Mouse (Mus musculus) B cell, adult 67 days (primary cell): ENCODE measurements around the gene Hdgfl2. TPM values are rescaled to one million over a fixed set of nuclear protein-coding genes. Genes with fewer than 3 reads are reported as not detected.

Source experiments
- total RNA-seq, 2 experiments: library from RNA; stranded (reverse); gene quantifications; 4 replicates each; pipeline ENCODE4 v1.2.4; 2023

Hdgfl2 gene
- 100 to 1,000 TPM; 121 to 127 TPM for total RNA-seq

GRCm38 (mm10) chr17:56078880-56079795 lies at the start of gene Hdgfl2:
Gene Hdgfl2, plus strand, starts transcription at chr17:56079634.

GRCm38 (mm10) chr17:56036176-56036900 lies 43.1 kb upstream of the Hdgfl2 start, which contains the start of gene Sh3gl1:
Gene Sh3gl1, minus strand, starts transcription at chr17:56036635.

DNA sequence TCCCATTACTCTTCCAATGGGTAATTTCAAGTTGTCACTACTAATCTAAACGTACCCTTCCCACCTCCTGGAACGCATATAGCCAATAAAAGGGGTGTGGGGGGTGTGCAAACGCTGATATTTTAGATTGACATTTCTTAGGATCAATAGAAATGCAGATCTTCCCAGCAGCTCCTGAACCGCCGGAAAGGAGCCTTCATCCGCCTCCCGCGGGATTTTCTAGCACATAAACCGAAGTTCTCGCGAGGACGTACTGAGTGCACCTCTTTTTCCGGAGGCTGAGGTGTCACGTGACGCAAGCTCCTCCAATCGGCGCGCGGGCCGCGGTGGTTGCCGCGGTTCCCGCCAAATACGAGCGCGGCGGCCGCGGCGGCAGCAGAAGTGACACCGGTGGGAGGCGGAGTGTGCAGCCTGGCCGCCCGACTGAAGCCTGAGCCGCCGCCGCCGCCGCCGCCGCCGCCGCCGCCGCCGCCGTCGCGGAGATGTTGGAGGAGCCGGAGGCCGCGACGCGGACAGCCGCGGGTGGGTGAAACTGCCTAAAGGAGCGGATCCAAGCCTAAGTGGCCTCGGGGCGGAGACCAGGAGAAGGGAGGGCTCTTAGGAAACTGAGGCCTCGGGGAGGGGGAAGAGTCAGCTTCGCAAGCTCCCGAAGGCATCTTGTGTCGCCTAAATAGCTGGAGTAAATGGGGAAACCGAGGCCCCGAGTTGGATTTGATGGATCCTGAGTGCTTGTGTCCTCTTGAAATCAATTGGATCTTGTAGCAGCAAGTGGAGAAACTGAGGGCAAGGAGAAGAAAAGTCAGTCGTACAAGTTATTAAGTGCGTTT lies 39.2 kb upstream of the Hdgfl2 start, which contains the start of gene Chaf1a:
TSS of gene Chaf1a (plus strand) at position 410 of the 827 bp plus-strand sequence.

GRCm38 (mm10) chr17:56074827-56075208 lies 4.6 kb upstream of the Hdgfl2 start, which contains the start of gene Ubxn6:
Gene Ubxn6, minus strand, starts transcription at chr17:56075028.

GRCm38 (mm10) chr17:56109219-56110051 lies 30.0 kb downstream of the Hdgfl2 start, which contains the start of gene Plin4:
Gene Plin4, minus strand, starts transcription at chr17:56109803.

GRCm38 (mm10) chr17:56117251-56117710 lies 37.8 kb downstream of the Hdgfl2 start, which contains the start of gene Plin5:
Gene Plin5, minus strand, starts transcription at chr17:56117596.

DNA sequence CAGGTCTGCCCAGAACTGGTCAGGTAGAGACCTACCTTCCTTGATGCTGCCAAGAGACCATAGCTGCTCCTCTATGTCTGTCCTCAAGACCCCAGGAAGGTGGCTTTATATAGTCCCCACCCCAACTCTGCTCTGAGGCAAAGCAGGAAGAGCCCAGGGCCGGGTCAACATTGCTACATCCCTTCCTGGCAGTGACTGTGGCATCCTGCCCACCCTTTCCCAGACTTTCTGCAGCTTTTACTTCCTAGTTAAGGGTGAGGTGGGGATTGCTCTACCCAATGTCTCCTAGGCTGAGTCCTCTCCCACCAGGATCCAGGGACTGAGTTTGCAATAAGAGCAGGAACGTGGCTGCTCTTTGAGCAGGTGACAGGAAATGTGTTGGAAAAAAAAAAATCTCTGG lies 42.4 kb downstream of the Hdgfl2 start, which contains the start of gene Lrg1:
TSS of gene Lrg1 (minus strand) at position 176 of the 400 bp plus-strand sequence.

GRCm38 (mm10) chr17:56139858-56140595 lies 60.6 kb downstream of the Hdgfl2 start, which contains the start of gene Sema6b:
Gene Sema6b, minus strand, starts transcription at chr17:56140343.

Other genes starting within 250 kb of the Hdgfl2 start
- 10 to 100 TPM; 10.6 to 15.7 TPM for gene Zfp119a, start 200.7 kb upstream of the Hdgfl2 start, total RNA-seq
- gene Zfp959, start 187.5 kb upstream of the Hdgfl2 start, total RNA-seq: 10 to 100 TPM; 22.5 to 26.0 TPM
- gene Zfp119b, start 130.1 kb upstream of the Hdgfl2 start, total RNA-seq: 1 to 10 TPM; 5.8 to 7.4 TPM
- 10 to 100 TPM; 14.8 to 16.0 TPM for gene Ebi3, start 127.0 kb upstream of the Hdgfl2 start, total RNA-seq
- 10 to 100 TPM; 50.3 to 58.0 TPM for gene Yju2, start 120.5 kb upstream of the Hdgfl2 start, total RNA-seq
- 1 to 10 TPM; 1.6 to 5.1 TPM for gene Shd, start 109.2 kb upstream of the Hdgfl2 start, total RNA-seq
- not detected for gene Fsd1, start 93.1 kb upstream of the Hdgfl2 start, total RNA-seq
- gene Stap2, start 74.0 kb upstream of the Hdgfl2 start, total RNA-seq: under 1 TPM; 0.44 to 0.50 TPM
- gene Mpnd, start 73.9 kb upstream of the Hdgfl2 start, total RNA-seq: 10 to 100 TPM; 62.8 to 82.7 TPM
- 100 to 1,000 TPM in 1 of 2 experiments, 10 to 100 TPM in 1; 90.7 to 101 TPM for gene Sh3gl1, start 43.0 kb upstream of the Hdgfl2 start, total RNA-seq
- gene Chaf1a, start 39.2 kb upstream of the Hdgfl2 start, total RNA-seq: 1 to 10 TPM; 2.9 to 3.3 TPM
- 10 to 100 TPM; 55.0 to 65.0 TPM for gene Ubxn6, start 4.6 kb upstream of the Hdgfl2 start, total RNA-seq
- not detected for gene Plin4, start 30.2 kb downstream of the Hdgfl2 start, total RNA-seq
- not detected for gene Plin5, start 38.0 kb downstream of the Hdgfl2 start, total RNA-seq
- not detected for gene Lrg1, start 42.4 kb downstream of the Hdgfl2 start, total RNA-seq
- gene Sema6b, start 60.7 kb downstream of the Hdgfl2 start, total RNA-seq: under 1 TPM; 0.87 to 0.92 TPM
- under 1 TPM; 0.33 to 0.46 TPM for gene Tnfaip8l1, start 82.8 kb downstream of the Hdgfl2 start, total RNA-seq
- gene Mydgf, start 104.3 kb downstream of the Hdgfl2 start, total RNA-seq: 10 to 100 TPM; 45.9 to 46.6 TPM
- 10 to 100 TPM; 53.3 to 54.6 TPM for gene Dpp9, start 139.3 kb downstream of the Hdgfl2 start, total RNA-seq
- gene Fem1a, start 177.2 kb downstream of the Hdgfl2 start, total RNA-seq: 10 to 100 TPM; 31.8 to 31.9 TPM
- gene Ticam1, start 197.2 kb downstream of the Hdgfl2 start, total RNA-seq: 10 to 100 TPM; 25.3 to 27.6 TPM
- 10 to 100 TPM; 16.4 to 18.5 TPM for gene Plin3, start 213.2 kb downstream of the Hdgfl2 start, total RNA-seq
- gene Arrdc5, start 220.7 kb downstream of the Hdgfl2 start, total RNA-seq: not detected
- gene Uhrf1, start 223.7 kb downstream of the Hdgfl2 start, total RNA-seq: 10 to 100 TPM in 1 of 2 experiments, 1 to 10 TPM in 1; 7.8 to 10.9 TPM
- 10 to 100 TPM; 70.4 to 70.5 TPM for gene Kdm4b, start 246.4 kb downstream of the Hdgfl2 start, total RNA-seq